Mouse (Mus musculus) CD4-positive, CD25-positive, alpha-beta regulatory T cell, adult 2 months (primary cell): ENCODE results near the gene Klhl26.
A peak's percentile ranks its signal among the peaks of the same experiment; 100 is the strongest.
"Not testable (repeated sequence)": the region's sequence is repeated elsewhere in the genome, so short reads cannot be mapped to it uniquely, and the experiment has no call there.

Source experiments
- DNase-seq: peaks from one replicate; pipeline ENCODE4 v3.0.0-alpha.2; 2012; ENCODE audit warnings: low read depth, low spot score

Gene Klhl26

DNA sequence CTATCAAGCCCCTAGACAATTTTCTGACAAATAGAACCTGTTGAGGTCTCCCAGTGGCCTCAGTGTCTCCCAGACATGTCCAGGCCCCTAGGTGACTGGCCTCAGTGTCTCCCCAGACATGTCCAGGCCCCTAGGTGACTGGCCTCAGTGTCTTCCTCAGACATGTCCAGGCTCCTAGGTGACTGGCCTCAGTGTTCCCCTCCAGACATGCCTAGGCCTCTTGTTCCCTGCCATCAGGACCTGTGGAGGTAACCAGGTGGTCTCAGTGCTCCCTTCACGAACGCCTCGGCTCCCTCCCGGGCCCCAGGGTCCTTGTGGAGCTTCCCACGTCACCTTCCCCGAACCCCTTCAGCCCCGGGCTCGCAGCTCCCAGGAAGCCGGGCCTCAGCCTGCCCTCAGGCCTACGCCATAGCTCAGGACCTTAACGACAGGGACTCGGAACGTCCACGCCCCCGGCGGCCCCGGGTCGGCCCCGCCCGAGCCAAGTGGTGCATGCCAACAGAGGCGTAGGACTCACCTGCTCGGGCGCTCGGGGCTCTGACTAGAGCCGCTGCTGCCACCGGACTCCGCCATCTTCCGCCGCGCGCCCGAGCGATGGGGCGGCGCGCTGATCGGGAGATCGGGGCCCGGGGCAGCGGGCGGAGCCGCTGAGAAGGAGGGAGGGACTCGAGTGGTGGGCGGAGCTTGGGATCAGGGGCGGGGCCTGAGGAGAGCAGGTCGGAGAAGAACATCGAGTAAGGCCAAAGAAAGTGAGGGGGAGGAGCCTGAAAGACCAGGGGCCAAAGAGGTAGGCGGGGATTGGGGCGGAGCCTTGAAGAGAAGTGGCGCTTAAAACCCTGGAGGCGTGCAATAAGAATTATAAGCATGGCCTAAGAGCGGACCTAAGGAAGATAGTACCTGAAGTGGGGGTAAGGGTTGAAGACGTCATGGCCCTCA lies at the start of gene Klhl26:
Gene Klhl26 (minus strand): TSS at position 636 of the 936 bp plus-strand sequence.
- peak; percentile 96 for DNase-seq

- peak; percentile 99 for DNase-seq
Measured at GRCm38 (mm10) chr8:70522592-70523403, 46.0 kb upstream of the Klhl26 start.

- DNase-seq = no peak
Measured at GRCm38 (mm10) chr8:70519606-70520005, 42.8 kb upstream of the Klhl26 start.

- DNase-seq = no peak
Measured at GRCm38 (mm10) chr8:70519043-70519442, 42.3 kb upstream of the Klhl26 start.

GRCm38 (mm10) chr8:70517940-70518643 lies 41.3 kb upstream of the Klhl26 start:
- DNase-seq = no peak

DNA sequence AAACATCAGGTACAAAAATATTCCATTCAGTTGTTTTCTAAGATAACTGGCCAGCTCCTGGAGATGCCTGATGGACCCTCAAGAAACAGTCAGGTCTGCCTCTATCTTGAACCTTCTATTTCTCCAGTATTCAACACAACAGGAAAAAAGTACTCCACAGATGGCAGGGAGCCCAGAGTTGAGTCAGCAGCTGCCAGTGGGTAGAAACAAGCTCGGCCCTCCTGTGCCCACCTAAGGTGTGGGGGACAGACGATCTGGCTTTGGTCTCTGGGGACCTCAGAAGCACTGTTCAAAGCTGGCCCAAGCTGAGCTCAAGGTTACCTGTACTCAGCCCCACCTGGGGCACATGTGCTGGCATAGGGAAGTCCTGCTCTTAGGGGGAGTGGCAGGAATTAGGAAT lies 36.7 kb upstream of the Klhl26 start:
- DNase-seq = no peak

DNA sequence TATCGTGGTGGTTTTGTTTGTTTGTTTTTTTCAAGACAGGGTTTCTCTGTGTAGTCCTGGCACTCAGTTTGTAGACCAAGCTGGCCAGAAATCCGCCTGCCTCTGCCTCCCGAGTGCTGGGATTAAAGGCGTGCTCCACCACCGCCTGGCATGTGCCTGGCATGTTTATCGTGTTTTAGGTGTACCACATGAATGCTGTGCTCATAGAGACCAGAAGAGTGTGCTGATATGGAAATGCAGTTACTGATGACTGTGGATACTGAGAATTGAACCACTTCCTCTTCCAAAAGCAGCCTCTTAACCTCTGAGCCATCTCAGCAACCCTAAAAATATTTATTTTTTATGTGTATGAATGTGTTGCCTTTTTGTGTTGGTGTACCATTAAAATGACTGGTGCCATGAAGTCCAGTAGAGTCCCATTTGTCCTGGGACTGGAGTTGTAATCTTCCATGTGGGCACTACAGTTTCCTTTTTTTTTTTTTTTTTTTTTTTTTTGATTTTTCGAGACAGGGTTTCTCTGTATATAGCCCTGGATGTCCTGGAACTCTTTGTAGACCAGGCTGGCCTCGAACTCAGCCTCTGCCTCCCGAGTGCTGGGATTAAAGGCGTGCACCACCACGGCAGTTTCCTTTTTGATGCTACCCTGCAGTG lies 35.6 kb upstream of the Klhl26 start:
- DNase-seq = peak; percentile 38

GRCm38 (mm10) chr8:70511770-70512169 lies 35.0 kb upstream of the Klhl26 start:
- DNase-seq = no peak

DNA sequence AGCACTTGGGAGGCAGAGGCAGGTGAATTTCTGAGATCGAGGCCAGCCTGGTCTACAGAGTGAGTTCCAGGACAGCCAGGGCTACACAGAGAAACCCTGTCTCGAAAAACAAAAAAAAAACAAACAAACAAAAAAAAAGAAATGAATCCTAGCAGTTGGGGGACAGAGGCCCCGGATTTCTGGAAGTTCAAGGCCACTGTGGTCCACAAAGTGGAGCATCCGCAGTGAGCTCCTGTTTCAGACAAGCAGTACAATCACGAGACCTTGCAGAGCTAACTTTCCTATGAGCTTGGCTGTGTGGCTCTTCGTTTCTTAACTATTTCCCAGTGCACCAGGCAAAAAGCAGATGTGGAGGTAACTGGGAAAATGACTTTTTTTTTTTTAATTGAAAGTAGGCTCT lies 34.4 kb upstream of the Klhl26 start:
- DNase-seq = not testable (repeated sequence)

DNA sequence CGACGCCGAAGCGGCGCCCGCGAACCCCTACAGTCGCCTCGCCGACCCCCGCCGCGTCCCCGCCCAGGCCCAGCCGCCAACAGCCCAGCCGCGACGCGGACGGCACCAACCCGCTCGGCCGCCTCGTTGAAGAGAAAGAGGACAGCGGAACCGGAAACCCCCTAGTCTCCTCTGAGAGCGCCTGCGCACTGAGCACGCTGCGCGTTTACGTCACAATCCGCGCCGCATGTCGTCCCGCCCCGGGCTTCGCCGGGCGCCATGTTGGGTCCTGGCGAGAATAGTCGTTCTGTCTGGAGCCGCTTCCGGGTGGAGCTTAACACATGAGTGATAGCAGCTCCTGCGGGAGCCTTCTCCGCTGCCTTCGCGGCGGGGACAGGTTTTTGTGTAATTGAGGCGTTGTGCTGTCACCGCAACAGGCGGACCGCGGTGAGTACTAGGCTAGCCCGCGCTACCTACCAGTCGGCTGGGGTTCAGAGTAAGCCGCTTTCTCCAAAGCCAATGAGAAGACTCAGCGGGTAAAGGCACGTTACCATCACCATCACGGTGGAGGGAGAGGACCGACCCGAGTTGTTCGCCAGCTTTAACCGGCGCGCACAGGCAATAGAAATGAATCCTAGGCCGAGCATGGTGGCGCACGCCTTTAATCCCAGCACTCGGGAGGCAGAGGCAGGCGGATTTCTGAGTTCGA lies 33.6 kb upstream of the Klhl26 start, which contains the start of gene Uba52:
Gene Uba52 (minus strand): TSS at position 574 of the 688 bp plus-strand sequence.
- DNase-seq = peak; percentile 99

DNA sequence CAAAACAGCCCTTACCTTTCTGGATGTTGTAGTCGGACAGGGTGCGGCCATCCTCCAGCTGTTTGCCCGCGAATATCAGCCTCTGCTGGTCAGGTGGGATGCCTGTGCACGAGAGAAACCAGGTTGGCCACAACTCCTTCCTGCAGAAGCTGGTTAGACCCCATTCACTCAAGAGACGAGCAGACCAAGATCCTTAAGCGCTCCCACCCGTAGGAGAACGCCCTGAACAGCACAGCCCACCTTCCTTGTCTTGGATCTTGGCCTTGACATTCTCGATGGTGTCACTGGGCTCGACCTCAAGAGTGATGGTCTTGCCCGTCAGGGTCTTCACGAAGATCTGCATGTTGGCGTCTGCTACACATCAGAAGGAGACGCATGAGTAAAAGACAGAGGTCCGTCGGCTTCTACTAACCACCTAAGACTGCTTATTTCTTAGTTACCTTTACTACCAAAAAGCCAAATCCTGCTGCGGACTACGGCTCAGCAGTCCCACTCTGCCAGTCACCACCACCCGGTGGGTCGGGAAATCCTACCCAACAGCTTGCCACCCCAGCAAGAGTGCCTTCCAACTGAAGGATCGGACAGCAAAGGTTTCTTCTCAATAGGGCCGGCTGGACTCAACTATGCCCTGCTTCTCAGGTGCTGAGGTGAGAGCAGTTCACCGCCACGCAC lies 32.6 kb upstream of the Klhl26 start:
- no peak for DNase-seq

- DNase-seq = no peak
Measured at GRCm38 (mm10) chr8:70507027-70507393, 30.2 kb upstream of the Klhl26 start.

- peak; percentile 96 for DNase-seq
Measured at GRCm38 (mm10) chr8:70506328-70507026, 29.7 kb upstream of the Klhl26 start, which contains the start of gene Rex1bd. Rex1bd (minus strand) TSS chr8:70506752.

DNA sequence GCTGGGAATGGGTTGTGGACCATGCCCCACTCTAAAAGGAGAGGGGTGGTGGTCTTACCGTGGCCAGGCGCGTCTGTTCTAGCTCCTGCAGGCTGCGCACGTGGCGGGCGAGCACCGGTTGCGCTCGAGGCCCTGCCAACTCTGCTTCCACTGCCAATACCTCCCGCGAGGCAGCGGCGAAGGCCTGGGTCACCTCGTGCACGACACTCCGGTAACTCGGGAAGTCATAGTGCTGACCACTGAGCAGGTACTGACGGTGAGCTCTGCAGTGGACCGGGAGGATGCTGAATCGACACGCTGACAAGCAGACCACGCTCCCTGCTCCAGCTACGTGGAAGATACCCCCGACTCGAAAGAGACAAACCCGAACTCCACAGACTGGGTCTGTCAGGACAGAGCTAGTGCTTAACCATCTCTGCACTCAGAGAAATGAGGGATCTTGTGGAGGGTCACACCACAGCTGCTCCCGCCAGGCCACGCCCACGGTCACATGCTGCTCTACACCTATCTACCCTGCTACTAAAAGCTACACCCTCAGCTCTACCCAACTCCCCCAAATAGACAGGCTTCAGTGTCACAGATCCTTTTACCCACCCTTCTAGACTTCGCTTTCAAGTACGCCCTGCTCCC lies 29.0 kb upstream of the Klhl26 start:
- no peak for DNase-seq

GRCm38 (mm10) chr8:70504851-70505250 lies 28.1 kb upstream of the Klhl26 start:
- peak; percentile 86 for DNase-seq

DNA sequence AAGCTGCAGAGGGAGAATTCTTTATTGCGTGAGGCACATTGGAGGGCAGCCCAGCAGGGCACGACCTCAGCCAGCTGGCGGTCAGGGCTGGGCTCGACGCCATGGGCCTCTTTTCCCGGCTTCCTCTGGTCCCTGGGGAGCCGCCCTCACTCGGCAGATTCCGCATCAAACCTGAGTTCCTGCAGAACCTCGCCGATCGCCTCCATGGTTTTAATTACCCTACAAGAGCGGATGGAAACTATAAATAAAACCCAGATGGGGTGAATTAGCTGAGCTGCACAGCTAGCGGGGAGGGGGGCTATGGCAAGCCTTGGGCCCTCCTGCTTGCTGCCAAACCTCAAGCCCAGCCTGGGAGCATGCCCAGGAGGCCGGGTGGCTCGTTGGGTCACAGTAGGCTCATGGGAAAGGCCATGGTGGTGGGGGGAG lies 27.5 kb upstream of the Klhl26 start:
- DNase-seq = no peak

DNA sequence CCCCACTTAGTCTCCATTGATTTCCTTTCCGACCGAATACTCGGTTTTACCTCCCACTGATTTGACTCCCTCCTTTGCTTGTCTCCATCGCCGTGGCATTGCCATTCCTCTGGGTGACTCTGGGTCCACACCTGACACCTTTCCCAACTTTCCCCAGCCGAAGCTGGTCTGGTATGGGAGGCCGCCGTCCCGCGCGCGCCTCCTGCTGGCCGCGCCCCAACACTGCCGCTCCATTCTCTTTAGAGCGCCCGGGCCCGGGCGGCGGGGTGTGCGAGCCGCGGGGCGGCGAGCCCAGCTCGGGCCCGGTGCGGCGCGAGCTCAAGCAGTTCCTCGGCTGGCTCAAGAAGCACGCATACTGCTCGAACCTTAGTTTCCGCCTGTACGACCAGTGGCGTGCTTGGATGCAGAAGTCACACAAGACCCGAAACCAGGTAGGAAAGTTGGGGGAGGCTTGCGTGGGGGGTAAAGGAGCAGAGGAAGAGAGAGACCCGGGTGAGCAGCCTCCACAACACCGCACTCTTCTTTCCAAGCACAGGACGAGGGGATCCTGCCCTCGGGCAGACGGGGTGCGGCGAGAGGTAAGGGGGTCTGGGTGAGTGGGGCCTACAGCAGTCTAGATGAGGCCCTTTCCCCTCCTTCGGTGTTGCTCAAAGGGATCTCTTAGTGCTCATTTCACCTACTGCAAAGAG lies 26.4 kb upstream of the Klhl26 start:
- peak; percentile 82 for DNase-seq

GRCm38 (mm10) chr8:70502540-70502939 lies 25.8 kb upstream of the Klhl26 start:
- DNase-seq = no peak
